Mouse (Mus musculus) ES-E14 (cell line): ENCODE results near the gene Klhl23.

Experiments used
- CHD2 ChIP-seq: IDR thresholded peaks from 2 replicates; pipeline ENCODE4 v1.6.1; 2014; ENCODE audit warnings: mild to moderate bottlenecking, low read depth, low read length, inconsistent platforms
- MAFK ChIP-seq: IDR thresholded peaks from 2 replicates; pipeline ENCODE4 v1.6.1; 2014; ENCODE audit warnings: mild to moderate bottlenecking, low read depth, low read length, inconsistent platforms; ENCODE audit not compliant: insufficient read depth
- ZNF384 ChIP-seq: IDR thresholded peaks from 2 replicates; pipeline ENCODE4 v1.6.1; 2012; ENCODE audit warnings: low read depth, low read length, inconsistent platforms

- TF ChIP-seq ZNF384 (no peak), CHD2 (no peak), MAFK (no peak)
Measured at GRCm38 (mm10) chr2:69829680-69830079, 7.9 kb downstream of the Klhl23 start.
